Mouse (Mus musculus): ENCODE measurements around the gene Olfr768.
"Not testable (repeated sequence)": the region's sequence is repeated elsewhere in the genome, so short reads cannot be mapped to it uniquely, and the experiment has no call there.

Gene Olfr768

GRCm38 (mm10) chr10:129099275-129099674 is at the start of gene Olfr768:
Gene Olfr768, minus strand, starts transcription at chr10:129099375.
- no peak for DNase-seq

DNA sequence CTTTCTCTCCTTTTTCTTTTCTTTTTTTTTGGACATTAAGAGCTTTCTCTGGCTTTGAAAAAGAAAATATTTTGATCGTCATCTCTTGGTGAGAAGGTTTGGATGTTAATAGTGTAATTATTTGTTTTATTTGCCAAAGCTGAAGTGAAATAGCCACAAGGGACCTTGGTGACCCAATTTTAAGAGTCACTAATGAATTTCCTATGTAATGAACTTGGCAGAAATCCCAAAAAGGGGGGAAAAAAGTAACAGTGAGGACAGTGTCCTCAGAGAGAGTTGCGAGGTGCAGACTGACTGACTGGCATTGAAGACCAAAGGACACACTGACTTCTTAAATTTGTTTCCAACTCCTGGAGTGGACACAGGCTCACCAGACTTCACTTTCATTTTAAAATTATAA is 39.7 kb upstream of the Olfr768 start, which contains the start of gene Olfr770:
TSS of gene Olfr770 (minus strand) at position 101 of the 400 bp plus-strand sequence.
- no peak for DNase-seq

- no peak for DNase-seq
These were observed 18.6 kb upstream of the Olfr768 start, which contains the start of gene Olfr769 for GRCm38 (mm10) chr10:129117761-129118160. Gene Olfr769, minus strand, starts transcription at chr10:129117861.

GRCm38 (mm10) chr10:129115146-129115545 is 16.0 kb upstream of the Olfr768 start:
- DNase-seq: no peak

GRCm38 (mm10) chr10:129101231-129101630 is 2.1 kb upstream of the Olfr768 start:
- DNase-seq: no peak

DNA sequence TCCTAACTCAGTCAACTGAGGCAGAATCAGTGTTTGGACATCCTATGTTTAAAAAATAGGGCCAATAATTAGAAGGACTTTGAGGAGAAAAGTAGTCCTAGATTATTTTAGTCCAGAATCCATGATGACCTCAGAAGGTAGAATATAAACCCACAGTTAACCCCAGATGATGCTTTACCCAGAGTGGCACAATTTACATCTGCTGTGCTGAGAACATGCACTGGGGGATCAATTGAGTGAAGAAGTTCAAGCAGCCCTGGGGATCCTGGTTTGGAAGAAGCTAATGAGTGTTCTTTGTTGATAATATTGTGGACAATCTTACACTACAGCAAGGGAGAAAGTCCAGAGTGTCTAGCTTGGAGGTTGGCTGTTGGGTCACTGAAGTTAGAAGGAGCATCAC is 16.4 kb downstream of the Olfr768 start, which contains the start of gene Olfr767:
TSS of gene Olfr767 (minus strand) at position 101 of the 400 bp plus-strand sequence.
- not testable (repeated sequence) for DNase-seq

- DNase-seq: no peak
These were observed 30.3 kb downstream of the Olfr768 start, which contains the start of gene Olfr766-ps1 for GRCm38 (mm10) chr10:129068877-129069276. Gene Olfr766-ps1, minus strand, starts transcription at chr10:129068977.

DNA sequence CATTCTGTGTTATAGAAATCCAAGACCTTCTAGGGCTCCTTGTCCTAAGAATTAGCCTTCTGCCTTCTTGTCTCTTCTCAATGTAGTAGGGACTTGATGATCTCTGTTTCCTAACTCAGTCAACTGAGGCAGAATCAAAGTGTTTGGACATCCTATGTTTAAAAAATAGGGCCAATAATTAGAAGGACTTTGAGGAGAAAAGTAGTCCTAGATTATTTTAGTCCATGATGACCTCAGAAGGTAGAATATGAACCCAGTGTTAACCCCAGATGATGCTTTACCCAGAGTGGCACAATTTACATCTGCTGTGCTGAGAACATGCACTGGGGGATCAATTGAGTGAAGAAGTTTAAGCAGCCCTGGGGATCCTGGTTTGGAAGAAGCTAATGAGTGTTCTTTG is 49.3 kb downstream of the Olfr768 start, which contains the start of gene Olfr765:
TSS of gene Olfr765 (minus strand) at position 101 of the 400 bp plus-strand sequence.
- DNase-seq: not testable (repeated sequence)

Data from lung, postnatal 36 days (tissue).